Comparison of ENCODE assay signal across 7 mouse cellular contexts in the genomic region with DNA sequence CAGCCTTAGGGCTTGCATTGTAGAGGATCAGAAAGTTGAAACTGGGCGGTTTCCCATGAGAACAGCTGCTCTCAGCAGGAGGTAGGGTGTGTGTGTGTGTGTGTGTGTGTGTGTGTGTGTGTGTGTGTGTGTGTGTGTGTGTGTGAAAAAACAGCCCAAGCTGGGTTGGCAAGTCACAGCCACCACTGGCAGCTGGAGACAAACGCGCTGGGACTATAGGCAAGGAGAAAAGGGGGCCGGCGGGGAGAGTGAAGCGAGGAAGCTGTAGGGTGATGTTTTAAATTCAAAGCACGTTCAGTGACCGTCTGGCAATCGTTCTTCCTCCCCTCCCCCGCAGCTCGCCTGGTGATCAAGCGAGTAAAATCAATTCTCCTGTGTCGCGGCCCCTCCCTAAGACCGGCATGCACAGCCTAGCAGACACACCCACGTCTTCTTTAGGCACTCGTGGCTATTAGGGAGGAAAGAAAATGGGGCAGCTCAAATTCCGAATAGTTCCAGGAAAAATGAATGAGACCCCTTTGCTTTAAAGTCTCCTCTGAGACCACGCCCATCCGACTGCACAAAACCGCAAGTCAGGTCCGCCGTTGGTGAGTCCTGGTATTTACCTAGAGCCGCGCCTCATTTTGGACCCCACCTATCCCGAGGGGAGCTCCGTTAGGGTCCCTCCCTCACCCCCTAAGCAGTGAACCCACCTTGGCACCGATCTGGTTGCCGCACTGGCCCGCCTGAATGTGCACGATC. TPM values are rescaled to one million over a fixed set of nuclear protein-coding genes. Genes with fewer than 3 reads are reported as not detected.
DNase-seq lines count a peak whose midpoint lies in the region; ATAC-seq and TF ChIP-seq lines count a peak whose summit lies in the region.

No protein-coding gene starts in this region.

- DNase-seq in T-cell, adult 2 months (ENCODE audit: low spot score): peak; percentile 20
- DNase-seq in forebrain, embryonic 14.5 days (ENCODE audit: low spot score): peak; percentile 92
- peak; percentile 88 for DNase-seq in hindbrain, postnatal 0 days (ENCODE audit: low spot score)
- peak; percentile 41 to 54 for DNase-seq in left cerebral cortex, postnatal 36 days (ENCODE audit: low spot score in 2 of 2)
- peak; percentile 80 for DNase-seq in midbrain, embryonic 10.5 days (ENCODE audit: low spot score)
- DNase-seq in spleen, postnatal 10 days (ENCODE audit: low spot score in 2 of 2): peak; percentile 18 to 53

- peak overlapping the region; percentile 94 for H3K4me2 ChIP-seq in forebrain, embryonic 14.5 days (ENCODE audit: low read length)
- H3K4me2 ChIP-seq in hindbrain, postnatal 0 days (ENCODE audit: low read depth, low read length): peak overlapping the region; percentile 94

- H3K27ac ChIP-seq in forebrain, embryonic 14.5 days (ENCODE audit: low read depth, low read length): peak overlapping the region; percentile 100
- H3K27ac ChIP-seq in hindbrain, postnatal 0 days: peak overlapping the region; percentile 99
- peak overlapping the region; percentile 99 for H3K27ac ChIP-seq in midbrain, embryonic 10.5 days (replicated peaks)

- ATAC-seq in forebrain, embryonic 14.5 days: peak; percentile 2
- peak; percentile 0; the same call in 1 of the 2 replicates for ATAC-seq in hindbrain, postnatal 0 days

- no peak for TF ChIP-seq CTCF in E14TG2a.4 (conservative IDR thresholded peaks at IDR 0.05; ENCODE audit: low read length)
- peak; percentile 26; the same call in 1 of the 2 replicates for TF ChIP-seq CTCF in hindbrain, postnatal 0 days (IDR thresholded peaks at IDR 0.05; ENCODE audit: low read depth)

- no peaks in the 10 kb centered on the region for H3K9me3 ChIP-seq in E14TG2a.4 (ENCODE audit: low read length)
- no peaks in the 10 kb centered on the region for H3K9me3 ChIP-seq in forebrain, embryonic 14.5 days (replicated peaks; ENCODE audit: control insufficient read depth, low read length)
- no peaks in the 10 kb centered on the region for H3K9me3 ChIP-seq in hindbrain, postnatal 0 days (ENCODE audit: low read length)
- no peaks in the 10 kb centered on the region for H3K9me3 ChIP-seq in midbrain, embryonic 10.5 days (replicated peaks)

- H3K4me1 ChIP-seq in E14TG2a.4 (replicated peaks; ENCODE audit: low read depth, low read length): peaks cover 73% of the 10 kb centered on the region
- peaks cover 26% of the 10 kb centered on the region for H3K4me1 ChIP-seq in forebrain, embryonic 14.5 days (ENCODE audit: control insufficient read depth, insufficient read depth, low read length)
- peaks cover 16% of the 10 kb centered on the region; the same call in 1 of the 2 replicates for H3K4me1 ChIP-seq in hindbrain, postnatal 0 days (ENCODE audit: insufficient read depth, low read length)
- peaks cover 81% of the 10 kb centered on the region for H3K4me1 ChIP-seq in midbrain, embryonic 10.5 days

- H3K4me3 ChIP-seq in E14TG2a.4 (replicated peaks; ENCODE audit: low read length): peak overlapping the region; percentile 87
- H3K4me3 ChIP-seq in forebrain, embryonic 14.5 days (ENCODE audit: low read depth, low read length): peak overlapping the region; percentile 91
- peak overlapping the region; percentile 70 for H3K4me3 ChIP-seq in hindbrain, postnatal 0 days (ENCODE audit: low read length)
- peak overlapping the region; percentile 79 for H3K4me3 ChIP-seq in midbrain, embryonic 10.5 days

- intact Hi-C loops in left cerebral cortex, postnatal 36 days (cut with DNase I): loop anchor here (2.0 kb wide), 2 partner anchors 19 to 53 kb away; no protein-coding TSS in a partner anchor

- H3K27me3 ChIP-seq in E14TG2a.4 (ENCODE audit: insufficient read depth, low read length): no peaks in the 10 kb centered on the region
- no peaks in the 10 kb centered on the region for H3K27me3 ChIP-seq in forebrain, embryonic 14.5 days (replicated peaks; ENCODE audit: control insufficient read depth, insufficient read depth, low read length)
- no peaks in the 10 kb centered on the region for H3K27me3 ChIP-seq in hindbrain, postnatal 0 days (ENCODE audit: insufficient read depth, low read length)
- H3K27me3 ChIP-seq in midbrain, embryonic 10.5 days (ENCODE audit: low read depth, poor library complexity, severe bottlenecking): no peaks in the 10 kb centered on the region

- H3K36me3 ChIP-seq in E14TG2a.4 (ENCODE audit: insufficient read depth, low read length): peaks cover 41% of the 10 kb centered on the region
- H3K36me3 ChIP-seq in forebrain, embryonic 14.5 days (ENCODE audit: control insufficient read depth, insufficient read depth, low read length): peaks cover 31% of the 10 kb centered on the region
- peaks cover under 1% of the 10 kb centered on the region; the same call in 1 of the 2 replicates for H3K36me3 ChIP-seq in hindbrain, postnatal 0 days (ENCODE audit: insufficient read depth, low read length)
- peaks cover 42% of the 10 kb centered on the region for H3K36me3 ChIP-seq in midbrain, embryonic 10.5 days

- H3K9ac ChIP-seq in forebrain, embryonic 14.5 days (ENCODE audit: low read length): peak overlapping the region; percentile 99
- H3K9ac ChIP-seq in hindbrain, postnatal 0 days (replicated peaks; ENCODE audit: low read length): peak overlapping the region; percentile 80

- under 1% methylated on average over 28 of the region's 31 CpGs for WGBS in forebrain, embryonic 14.5 days
- WGBS in hindbrain, postnatal 0 days: under 1% methylated on average over 30 of the region's 31 CpGs
- WGBS in midbrain, embryonic 10.5 days: 0% methylated on average over 31 of the region's 31 CpGs

RNA-seq across cellular contexts. Expression of a gene that starts 0.6 kb away (rescaled TPM):
- polyA plus RNA-seq in forebrain, embryonic 14.5 days (2014; fragmentation: Nextera tagmentation; extraction: Ambion mirVana): 670 and 797 TPM in 2 replicates
- total RNA-seq in hindbrain, postnatal 0 days (2014; rRNA removed): 4,422 and 4,857 TPM in 2 replicates
- polyA plus RNA-seq in hindbrain, postnatal 0 days (2015; fragmentation: Nextera tagmentation; extraction: Ambion mirVana): 709 and 787 TPM in 2 replicates
- total RNA-seq in left cerebral cortex, postnatal 36 days (2021): 100 to 1,000 TPM; 174 to 183 TPM
- polyA plus RNA-seq in midbrain, embryonic 10.5 days (2016; fragmentation: Nextera tagmentation; extraction: Ambion mirVana): 202 and 279 TPM in 2 replicates

RNA-seq across cellular contexts. Expression of a gene that starts 33.1 kb away (rescaled TPM):
- 92.0 and 113 TPM in 2 replicates for polyA plus RNA-seq in forebrain, embryonic 14.5 days (2014; fragmentation: Nextera tagmentation; extraction: Ambion mirVana)
- total RNA-seq in hindbrain, postnatal 0 days (2014; rRNA removed): 41.6 and 75.9 TPM in 2 replicates
- 88.5 and 92.0 TPM in 2 replicates for polyA plus RNA-seq in hindbrain, postnatal 0 days (2015; fragmentation: Nextera tagmentation; extraction: Ambion mirVana)
- 10 to 100 TPM; 19.4 to 20.5 TPM for total RNA-seq in left cerebral cortex, postnatal 36 days (2021)
- polyA plus RNA-seq in midbrain, embryonic 10.5 days (2016; fragmentation: Nextera tagmentation; extraction: Ambion mirVana): 122 and 124 TPM in 2 replicates

RNA-seq across cellular contexts. Expression of a gene that starts 51.8 kb away (rescaled TPM):
- polyA plus RNA-seq in forebrain, embryonic 14.5 days (2014; fragmentation: Nextera tagmentation; extraction: Ambion mirVana): 1,376 and 1,776 TPM in 2 replicates
- total RNA-seq in hindbrain, postnatal 0 days (2014; rRNA removed): 6,578 and 6,630 TPM in 2 replicates
- polyA plus RNA-seq in hindbrain, postnatal 0 days (2015; fragmentation: Nextera tagmentation; extraction: Ambion mirVana): 3,263 and 3,562 TPM in 2 replicates
- total RNA-seq in left cerebral cortex, postnatal 36 days (2021): 100 to 1,000 TPM; 839 to 952 TPM
- 242 and 377 TPM in 2 replicates for polyA plus RNA-seq in midbrain, embryonic 10.5 days (2016; fragmentation: Nextera tagmentation; extraction: Ambion mirVana)

Comparison
In these comparisons a context has a peak if more than half of its experiments do, and no peak if none do; other contexts are left out.
1. Peak in every context shown above with its lines: DNase-seq, ATAC-seq, H3K4me3 ChIP-seq and H3K27ac ChIP-seq.
2. DNase-seq: peak in every context shown above with its lines; median percentile 92 in forebrain, embryonic 14.5 days; 88 in hindbrain, postnatal 0 days; 80 in midbrain, embryonic 10.5 days; 48 in left cerebral cortex, postnatal 36 days; 36 in spleen, postnatal 10 days; 20 in T-cell, adult 2 months.